Mouse (Mus musculus) thymus, postnatal 0 days (tissue): ENCODE measurements around the gene P3h2. TPM values are rescaled to one million over a fixed set of nuclear protein-coding genes. Genes with fewer than 3 reads are reported as not detected.
A peak's percentile ranks its signal among the peaks of the same experiment; 100 is the strongest.

Experiments
- DNase-seq: peaks from one replicate; pipeline ENCODE4 v3.0.0-alpha.2; 2015; ENCODE audit warnings: low spot score
- polyA plus RNA-seq: library from polyadenylated mRNA; unstranded; fragments of >200 nt; fragmentation: Nextera tagmentation; extraction: Ambion mirVana; gene quantifications from 2 replicates; pipeline ENCODE4 v1.2.1, GENCODE M21; 2015

The P3h2 gene
- polyA plus RNA-seq, 1 experiment from 2014 or later, result 0.65 TPM

DNA sequence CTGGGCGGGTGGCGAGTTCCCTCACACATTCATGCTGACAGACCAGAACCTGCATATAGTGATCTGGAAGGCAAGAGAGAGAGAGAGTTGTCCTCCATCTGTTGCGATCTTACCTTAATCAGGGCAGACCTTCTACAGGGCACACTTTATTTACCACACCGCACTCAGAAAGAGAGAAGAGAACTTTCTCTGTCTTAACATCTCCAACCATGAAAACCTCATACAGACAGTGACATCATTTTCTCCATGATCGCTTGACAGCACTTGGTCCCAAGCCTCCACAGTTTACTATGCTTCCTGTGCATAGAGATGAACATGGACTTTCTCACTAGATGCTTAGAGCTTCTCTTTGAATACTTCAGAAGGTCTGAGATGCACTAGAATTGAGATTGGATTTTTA is 118.4 kb downstream of the P3h2 start:
- DNase-seq, result no peak

GRCm38 (mm10) chr16:25983635-25984034 is 121.9 kb downstream of the P3h2 start:
- DNase-seq, result no peak

DNA sequence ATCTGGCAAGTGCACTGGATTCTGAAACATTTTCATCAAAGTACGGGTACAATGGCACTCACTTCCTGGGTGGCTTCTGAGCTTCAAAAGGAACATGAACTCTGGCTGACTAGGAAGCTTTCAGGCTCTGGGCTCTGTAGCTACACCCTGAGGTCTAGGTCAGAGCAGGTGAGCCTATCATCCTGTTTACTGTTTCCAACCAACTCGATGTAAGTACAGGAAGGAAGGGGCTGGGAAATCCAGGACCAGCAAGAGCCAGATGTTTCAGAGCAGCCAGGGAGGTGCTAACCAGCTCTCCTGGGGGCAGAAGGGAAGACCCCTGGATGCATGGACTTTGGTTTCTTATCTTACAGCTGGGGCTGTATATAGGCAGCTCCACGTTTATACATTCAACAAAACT is 126.5 kb downstream of the P3h2 start:
- DNase-seq, result no peak

- DNase-seq, result no peak
Measured at GRCm38 (mm10) chr16:25977210-25977609, 128.4 kb downstream of the P3h2 start.

DNA sequence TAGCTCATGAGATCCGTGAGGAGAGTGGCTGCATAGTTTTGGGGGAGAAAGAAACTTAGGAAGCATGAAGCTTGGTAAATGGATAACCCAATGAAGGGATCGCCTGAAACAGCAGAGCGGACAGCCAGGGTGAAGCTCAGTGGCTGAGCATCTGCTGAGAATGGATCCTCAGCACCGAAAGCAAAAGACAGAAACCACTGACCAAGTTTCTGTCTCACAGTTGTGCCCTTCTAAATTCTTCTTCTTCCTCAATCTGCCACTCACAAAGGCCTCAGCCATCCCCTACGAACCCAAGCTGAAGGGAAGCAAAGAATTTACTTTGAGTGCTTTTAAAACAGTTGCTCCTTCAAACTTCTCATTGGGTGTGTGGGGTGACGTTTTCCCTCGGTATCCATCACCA is 134.3 kb downstream of the P3h2 start:
- DNase-seq, result no peak

GRCm38 (mm10) chr16:25970720-25971119 is 134.9 kb downstream of the P3h2 start:
- DNase-seq, result no peak

- no peak for DNase-seq
Measured at GRCm38 (mm10) chr16:25970193-25970592, 135.4 kb downstream of the P3h2 start.

DNA sequence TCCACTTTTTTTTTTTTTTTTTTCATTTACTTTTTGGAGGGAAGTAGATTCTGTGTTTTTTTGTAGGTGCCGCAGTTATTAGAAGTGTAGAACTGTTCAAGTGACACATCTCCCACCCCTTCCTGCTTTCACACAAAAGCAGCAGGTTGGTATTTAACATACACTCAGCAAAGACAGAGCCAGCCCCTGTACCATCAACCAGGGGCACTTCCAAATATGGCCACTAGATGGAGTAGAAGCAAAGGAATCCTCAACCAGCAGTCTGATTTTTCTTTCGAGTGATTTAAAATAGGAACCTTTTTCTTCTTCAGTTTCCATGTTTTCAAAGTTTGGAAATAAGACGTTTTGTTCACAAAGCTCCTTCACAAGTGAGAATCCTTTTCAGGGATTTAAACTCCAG is 138.3 kb downstream of the P3h2 start:
- DNase-seq, result peak; percentile 46

GRCm38 (mm10) chr16:25963856-25964255 is 141.7 kb downstream of the P3h2 start:
- peak; percentile 37 for DNase-seq

- no peak for DNase-seq
Measured at GRCm38 (mm10) chr16:25960345-25960744, 145.2 kb downstream of the P3h2 start.

DNA sequence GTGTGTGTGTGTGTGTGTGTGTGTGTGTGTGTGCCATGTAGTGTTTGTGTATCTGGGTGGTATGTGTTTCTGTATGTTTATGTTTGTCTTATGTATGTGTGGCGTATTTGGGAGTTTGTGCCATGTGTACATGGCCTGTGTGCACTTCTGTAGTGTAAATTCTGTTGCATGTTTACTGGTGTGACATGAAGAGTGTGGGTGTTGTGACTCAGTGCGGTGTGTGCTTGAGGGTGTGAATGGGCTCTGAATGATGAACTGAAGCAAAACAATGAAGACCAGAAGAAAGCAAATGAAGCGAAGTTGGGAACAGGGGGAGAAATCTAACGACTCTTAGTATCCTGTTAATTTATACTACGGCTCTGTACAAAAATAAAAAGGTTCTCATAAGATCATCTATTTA is 145.7 kb downstream of the P3h2 start:
- no peak for DNase-seq

GRCm38 (mm10) chr16:25958650-25959238 is 146.8 kb downstream of the P3h2 start:
- DNase-seq, result no peak

GRCm38 (mm10) chr16:25958213-25958612 is 147.4 kb downstream of the P3h2 start:
- no peak for DNase-seq

GRCm38 (mm10) chr16:25956831-25957230 is 148.8 kb downstream of the P3h2 start:
- DNase-seq, result no peak

- no peak for DNase-seq
Measured at GRCm38 (mm10) chr16:25954614-25955013, 151.0 kb downstream of the P3h2 start.

DNA sequence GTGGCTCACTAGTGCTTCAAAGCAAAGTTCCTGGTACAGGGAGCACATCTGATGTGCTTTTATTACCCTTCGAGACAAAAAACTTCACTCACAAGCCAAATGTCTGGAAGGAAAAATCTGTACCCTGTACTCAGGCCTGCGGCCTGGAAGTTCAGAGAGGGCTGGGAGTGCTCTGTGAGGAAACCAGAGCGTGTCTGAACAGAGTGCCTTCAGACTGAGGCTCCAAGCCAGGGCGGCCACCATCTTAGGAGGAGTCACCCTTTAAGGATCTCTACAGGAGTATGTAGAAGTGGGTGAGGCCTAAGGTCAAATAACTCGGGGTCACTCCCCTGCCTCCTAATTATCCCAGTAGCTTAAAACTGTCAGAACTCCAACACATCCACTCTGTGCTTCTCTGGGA is 152.2 kb downstream of the P3h2 start:
- DNase-seq, result no peak

- no peak for DNase-seq
Measured at GRCm38 (mm10) chr16:25952005-25952404, 153.6 kb downstream of the P3h2 start.

DNA sequence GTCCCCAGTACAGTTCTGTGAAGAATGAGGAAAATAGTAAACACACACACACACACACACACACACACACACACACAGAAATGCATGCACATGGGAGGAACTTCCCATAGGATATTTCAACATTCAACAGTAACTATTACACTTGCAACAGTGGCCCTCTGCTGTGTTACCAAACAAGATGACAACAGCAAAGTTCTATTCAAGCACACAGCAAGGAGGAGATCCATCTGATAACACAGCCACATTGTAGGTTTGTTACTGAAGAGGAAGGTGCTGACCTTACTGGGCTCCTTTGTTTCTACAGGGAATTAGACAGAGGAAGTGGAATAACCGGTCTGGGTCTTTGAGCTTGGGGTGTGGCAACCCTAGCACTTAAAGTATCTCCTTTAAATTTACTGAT is 157.5 kb downstream of the P3h2 start:
- DNase-seq, result no peak

DNA sequence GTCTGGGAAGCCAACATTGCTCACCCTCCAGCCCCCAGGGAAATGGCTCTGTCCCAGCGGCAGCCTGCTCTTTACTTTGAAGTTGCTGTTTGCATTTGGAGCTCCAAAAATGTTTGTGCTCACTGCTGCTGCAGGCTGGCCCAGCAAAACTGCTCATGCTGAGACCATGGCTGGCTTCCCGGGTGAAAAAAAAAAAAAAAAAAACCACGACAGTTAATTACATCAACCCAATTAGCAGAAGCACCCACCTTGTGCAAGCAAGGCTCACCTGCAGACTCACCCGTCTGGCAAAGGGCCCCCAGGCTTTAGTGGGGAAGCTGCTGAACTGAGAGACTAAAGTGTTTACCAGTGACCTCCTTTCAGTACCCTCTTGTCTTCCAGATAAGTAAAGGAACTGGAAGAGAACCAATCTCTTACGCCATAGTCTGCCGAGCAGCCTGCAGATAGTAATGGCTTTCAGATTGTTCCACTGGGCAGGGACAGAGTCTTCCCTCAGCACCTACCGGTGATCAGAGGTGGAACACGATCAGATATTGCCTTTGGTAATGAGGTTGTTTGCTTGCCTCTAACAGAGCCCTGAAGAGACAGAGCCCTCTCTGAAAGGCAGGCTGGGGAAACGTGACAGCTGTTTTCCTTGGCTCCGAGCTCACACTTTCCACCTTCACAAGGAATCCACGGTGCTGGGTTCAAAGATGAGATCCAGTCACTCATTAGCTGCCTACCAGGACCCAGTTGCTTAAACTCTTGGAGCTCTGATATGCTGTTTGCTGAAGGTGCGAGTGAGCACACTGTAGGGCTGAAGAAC is 160.2 kb downstream of the P3h2 start:
- no peak for DNase-seq

DNA sequence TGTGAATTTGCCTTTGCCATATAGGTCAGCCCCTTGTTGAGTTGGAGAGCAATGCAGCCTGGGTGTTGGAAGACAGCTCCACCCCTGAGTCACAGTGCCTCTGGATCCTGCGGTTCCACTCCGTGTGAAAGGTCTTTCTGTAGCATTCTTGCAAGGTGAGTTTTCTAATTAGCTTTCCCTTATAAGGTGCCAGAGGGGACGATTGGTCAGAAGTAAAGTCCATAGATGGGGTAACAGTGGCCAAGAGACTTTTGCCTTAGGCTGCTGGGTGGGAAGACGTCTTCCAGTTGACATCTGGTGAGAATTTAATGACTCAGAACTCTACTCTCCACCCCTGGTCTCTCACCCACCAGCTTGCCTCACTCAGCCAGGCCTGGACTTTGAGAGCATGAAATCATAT is 163.3 kb downstream of the P3h2 start:
- DNase-seq, result no peak

GRCm38 (mm10) chr16:25934181-25934580 is 171.4 kb downstream of the P3h2 start:
- no peak for DNase-seq

DNA sequence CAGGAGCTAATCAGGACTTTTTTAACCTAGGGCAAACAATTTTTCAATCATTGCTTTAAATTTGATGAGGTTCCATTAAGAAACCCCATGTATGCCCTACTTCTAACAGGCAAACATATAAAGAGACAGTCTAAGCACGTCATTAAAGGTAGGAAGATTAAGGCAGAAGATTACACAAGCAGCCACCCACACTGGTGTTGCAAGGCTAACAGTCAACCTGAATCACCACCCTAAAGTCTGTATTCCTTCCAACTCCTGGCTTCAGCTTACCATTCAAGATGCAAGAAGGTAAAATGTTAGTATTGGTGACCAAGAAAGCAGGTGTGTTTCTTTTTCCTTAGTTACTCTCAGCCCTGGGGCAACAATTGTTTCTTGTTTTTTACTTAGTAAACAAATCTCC is 193.4 kb downstream of the P3h2 start:
- no peak for DNase-seq
